Mouse (Mus musculus) embryo, embryonic 11 days (tissue): Measurements from ENCODE around the gene Rab25.

Experiments
- DNase-seq: peaks from one replicate; pipeline ENCODE4 v3.0.0-alpha.2; 2015

Gene Rab25

GRCm38 (mm10) chr3:88566536-88567061 is 18.5 kb upstream of the Rab25 start:
- DNase-seq = no peak

DNA sequence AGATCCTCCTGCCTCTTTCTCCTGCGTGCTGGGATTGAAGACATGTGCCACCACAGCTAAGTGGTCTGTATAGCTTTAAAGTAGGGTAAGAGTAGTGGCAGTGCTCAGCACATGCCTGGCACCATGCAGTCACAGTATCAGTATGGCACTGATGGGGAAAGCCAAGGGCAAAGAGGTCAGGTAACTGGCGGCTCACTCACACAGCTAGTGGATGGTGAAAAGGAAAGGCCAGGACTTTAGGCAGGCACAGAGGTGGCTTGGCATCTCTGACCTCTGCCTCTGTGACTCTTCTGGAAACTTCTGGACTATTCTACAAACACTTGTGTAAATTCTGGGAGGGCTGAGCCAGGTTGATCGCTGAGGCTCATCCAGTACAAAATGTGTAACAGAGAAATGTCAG is 18.0 kb upstream of the Rab25 start:
- no peak for DNase-seq

- DNase-seq = no peak
These were observed 15.9 kb upstream of the Rab25 start for GRCm38 (mm10) chr3:88563966-88564365.

DNA sequence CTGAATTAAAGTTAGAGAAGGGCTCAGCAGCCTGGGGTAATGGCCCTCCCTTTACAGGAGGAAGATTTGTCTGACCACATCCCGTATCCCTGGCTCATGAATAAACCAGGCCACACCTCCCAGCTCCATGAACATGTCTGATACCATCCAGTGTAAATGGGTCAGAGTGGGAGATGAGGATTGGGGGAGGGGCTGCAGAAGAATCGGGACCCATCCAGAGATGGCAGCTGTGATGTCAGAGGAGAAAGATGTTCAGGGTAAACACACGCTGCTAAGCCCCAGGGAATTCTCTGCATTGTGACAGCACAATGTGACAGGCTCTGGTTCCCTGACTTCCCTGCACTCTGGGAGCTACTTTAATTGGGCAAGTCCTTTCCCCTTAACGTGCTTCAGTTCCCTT is 15.3 kb upstream of the Rab25 start:
- no peak for DNase-seq

- DNase-seq = no peak
These were observed 13.9 kb upstream of the Rab25 start for GRCm38 (mm10) chr3:88561989-88562388.

DNA sequence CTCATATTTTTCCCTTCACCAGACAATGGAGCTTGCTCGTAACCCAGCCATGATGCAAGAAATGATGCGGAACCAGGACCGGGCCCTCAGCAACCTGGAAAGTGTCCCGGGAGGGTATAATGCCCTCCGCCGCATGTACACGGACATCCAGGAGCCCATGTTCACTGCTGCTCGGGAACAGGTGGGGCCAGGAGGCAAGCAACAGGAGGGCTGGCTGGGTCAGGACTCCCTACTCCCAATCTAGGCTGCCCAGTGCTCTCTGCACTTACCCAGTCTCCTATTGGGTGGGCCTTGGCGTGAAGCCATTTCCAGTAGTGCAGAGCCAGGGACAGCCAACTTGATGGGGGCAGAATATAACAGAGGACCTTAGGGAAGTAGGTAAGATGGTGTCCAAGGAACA is 11.5 kb upstream of the Rab25 start:
- no peak for DNase-seq

DNA sequence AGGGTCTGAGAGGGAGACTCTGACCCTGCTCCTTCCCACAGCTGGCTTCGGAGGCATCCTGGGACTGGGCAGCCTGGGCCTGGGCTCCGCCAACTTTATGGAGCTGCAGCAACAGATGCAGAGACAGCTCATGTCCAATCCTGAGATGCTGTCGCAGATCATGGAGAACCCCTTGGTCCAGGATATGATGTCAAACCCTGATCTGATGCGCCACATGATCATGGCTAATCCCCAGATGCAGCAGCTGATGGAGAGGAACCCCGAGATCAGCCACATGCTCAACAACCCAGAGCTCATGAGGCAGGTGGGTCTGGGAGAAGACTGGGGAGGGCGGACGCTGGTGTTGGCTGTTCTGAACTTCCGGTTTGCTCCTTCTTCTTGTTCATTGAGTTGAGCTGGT is 8.5 kb upstream of the Rab25 start:
- no peak for DNase-seq

- DNase-seq = no peak
These were observed 7.6 kb upstream of the Rab25 start for GRCm38 (mm10) chr3:88555731-88556130.

- DNase-seq = no peak
These were observed 7.0 kb upstream of the Rab25 start for GRCm38 (mm10) chr3:88555069-88555605.

DNA sequence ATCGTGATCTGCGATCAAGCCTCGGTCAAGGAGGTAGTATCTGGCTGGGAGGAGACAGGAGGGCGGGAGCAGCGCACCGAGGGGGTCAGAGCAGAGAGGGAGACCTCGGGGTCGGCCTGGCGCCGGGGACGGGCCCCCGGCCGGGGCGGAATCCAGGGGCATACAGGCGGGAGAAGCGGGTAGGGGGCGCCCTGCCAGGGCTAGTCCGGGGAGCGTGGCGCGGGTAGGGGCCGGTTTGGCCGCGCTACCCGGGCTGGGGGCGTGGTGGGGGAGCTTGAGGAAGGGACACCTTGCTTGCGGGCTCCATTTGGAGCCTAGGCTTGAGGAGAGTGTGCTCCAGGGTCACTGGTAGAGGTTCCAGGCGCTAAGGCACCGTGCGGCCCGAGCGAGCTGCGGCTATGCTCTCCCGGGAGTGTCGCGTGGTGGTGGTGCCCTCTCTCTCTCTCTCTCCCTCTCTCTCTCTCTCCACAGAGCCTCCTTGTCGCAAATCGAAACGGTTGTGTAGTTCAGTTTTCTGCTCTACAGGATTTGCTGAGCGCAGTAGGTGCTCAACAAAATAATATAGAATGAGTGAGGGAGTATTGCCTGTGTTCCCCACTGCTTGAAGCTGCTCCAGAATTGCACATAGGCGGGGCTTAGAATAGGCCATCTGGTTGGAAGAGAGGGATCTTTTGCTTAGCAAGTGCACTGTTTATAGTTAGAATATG is 5.9 kb upstream of the Rab25 start:
- DNase-seq = peak; percentile 67

- peak; percentile 94 for DNase-seq
These were observed 5.4 kb upstream of the Rab25 start, which contains the start of gene Ubqln4 for GRCm38 (mm10) chr3:88553525-88553879. TSS of gene Ubqln4 (plus strand) at chr3:88553758.

DNA sequence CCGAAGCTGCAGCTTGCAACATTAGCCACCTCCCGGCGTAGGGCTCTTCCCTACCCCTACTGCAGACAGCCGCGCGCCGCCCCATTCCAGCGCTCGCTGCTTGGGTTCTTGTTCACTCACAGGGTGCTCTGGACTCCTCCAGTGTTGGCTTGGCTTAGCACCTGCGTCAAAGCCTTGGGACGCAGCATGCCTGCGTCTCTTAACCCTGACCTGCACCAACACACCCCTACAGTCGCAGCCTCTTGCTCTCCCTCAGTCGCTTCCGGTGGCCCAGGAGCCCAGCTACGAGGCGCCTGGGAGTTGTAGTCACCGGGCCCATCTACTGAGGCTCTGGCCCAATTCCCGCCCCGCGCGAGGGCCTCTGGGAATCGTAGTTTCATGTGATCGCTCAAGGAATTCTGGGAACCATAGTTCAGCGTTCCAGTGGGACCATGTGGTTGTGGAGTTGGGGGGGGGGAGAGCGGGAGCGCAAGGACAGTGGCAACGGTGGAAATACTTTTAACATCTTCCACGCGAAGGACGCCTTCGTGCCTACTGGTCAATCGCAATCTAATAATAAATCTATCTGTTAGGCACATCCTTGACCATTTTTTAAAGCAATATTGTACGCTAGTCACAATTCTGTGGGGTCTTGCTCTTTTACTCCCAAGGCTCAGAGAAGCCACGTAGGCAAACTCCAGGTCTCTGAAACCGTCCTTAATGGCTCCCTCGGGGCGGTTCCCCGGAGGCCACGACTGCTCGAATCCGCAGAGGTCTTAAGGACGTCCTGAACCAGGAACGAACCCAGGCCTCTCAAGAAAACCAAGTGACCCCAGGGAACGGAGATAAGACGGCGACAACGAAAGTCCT is 4.8 kb upstream of the Rab25 start, which contains the start of gene Lamtor2:
Gene Lamtor2 (minus strand): TSS at position 399 of the 849 bp plus-strand sequence.
- peak; percentile 99 for DNase-seq

DNA sequence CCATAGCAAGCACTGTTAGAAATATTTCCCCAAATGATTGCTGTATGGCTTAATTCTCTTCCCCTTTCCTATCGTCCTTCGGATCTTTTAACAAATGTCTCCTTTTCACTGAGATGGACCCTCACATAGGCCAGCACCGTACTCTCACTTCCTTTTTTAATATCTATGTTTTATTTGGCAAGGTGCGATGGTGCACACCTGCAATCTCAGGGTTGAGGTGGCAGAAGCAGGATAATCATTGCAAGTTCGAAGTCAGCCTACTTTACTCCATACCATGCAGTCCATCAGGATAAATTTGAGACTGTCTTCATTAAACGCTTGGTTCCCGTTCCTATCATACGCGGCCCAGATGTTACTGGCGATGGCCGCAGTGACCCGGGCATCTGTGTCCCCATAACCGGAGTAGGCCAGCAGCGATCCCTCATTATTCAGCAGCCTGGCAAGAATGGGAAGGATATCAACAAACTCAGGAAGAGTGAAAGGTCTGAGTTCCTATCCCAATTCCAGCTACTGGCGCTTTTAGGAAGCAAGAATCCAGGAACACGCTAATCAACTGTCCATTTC is 4.1 kb upstream of the Rab25 start:
- no peak for DNase-seq

GRCm38 (mm10) chr3:88551586-88551985 is 3.5 kb upstream of the Rab25 start:
- DNase-seq = no peak

DNA sequence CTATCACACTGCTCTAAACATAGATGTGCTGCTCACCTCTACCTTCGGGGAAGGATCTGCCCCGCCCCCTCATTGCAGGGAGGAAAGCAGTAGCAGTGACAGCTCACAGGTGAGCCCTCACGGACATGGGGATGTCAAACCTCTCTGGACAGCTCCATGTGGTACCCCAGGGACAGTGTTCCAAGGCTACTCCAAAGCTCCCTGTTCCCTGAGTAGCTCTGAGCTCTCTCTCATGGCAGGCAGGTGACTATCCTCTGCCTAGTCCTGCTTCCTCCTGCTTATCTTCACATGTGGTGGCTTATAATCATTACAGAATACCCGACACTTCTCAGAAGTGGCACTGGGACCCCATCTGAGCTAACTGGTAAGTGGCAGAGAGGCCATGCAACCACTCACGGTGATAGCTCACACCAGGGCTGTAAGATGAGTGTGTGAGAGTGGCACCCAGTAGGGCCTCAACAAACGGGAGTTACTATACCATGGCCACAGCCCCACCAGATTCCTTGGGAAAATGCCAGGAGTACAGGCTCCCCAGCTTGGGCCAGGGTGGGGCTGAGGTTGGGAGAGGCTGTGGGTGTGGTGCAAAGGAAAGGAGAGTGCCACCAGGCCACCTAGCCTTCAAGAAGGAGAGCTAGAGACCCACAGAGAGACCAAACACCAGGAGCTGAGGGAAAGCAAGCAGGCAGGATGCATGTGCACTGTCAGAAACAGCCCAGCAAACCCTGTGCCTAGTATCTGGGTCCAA is 1.3 kb downstream of the Rab25 start:
- DNase-seq = no peak

DNA sequence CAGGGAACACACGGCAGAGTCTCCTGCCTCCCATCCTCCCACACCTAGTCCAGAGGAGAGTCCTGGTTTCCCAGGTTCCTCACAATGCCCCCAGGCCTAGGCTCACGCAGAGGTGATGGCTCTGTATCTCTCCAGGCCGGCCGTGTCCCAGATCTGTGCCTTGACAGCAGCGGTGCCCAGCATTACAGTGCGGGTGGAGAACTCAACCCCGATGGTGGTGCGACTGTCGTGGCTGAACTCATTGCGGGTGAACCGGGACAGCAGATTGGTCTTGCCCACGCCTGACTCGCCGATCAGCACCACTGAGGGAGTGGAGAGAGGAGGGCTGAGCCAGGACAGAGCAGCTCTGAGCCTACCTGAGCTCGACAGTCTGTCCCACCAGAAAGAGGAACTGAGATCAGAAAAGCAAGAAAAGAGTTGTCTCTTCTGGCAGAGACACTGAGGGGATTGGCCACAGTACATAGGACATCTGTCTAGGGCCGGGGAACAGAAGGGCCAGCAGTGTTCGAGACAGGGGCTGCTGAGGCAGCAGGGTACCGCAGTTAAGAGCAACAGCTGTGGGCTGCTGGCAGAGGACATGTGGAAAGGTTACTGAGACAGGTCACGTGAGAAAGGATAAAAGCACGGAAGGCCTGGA is 3.0 kb downstream of the Rab25 start:
- DNase-seq = no peak

DNA sequence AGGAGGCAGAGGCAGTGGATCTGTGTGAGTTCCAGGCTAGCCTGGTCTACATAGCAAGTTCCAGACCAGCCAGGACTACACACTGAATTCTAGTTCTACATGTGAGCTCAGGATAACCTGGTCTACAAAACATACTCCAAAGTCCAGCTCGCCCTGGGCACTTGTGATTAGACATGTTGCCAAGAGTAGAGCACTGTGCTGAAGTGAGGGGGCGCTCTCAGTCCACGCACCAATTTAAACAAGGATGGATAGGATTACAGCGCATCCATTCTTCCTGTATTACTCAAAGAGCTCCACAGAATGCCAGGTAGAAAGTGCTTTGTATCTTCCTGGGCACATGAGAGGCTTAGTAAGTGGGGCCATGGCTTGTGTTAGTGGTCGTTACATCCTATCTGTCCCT is 3.6 kb downstream of the Rab25 start:
- peak; percentile 47 for DNase-seq

- DNase-seq = no peak
These were observed 4.3 kb downstream of the Rab25 start for GRCm38 (mm10) chr3:88543651-88544410.

DNA sequence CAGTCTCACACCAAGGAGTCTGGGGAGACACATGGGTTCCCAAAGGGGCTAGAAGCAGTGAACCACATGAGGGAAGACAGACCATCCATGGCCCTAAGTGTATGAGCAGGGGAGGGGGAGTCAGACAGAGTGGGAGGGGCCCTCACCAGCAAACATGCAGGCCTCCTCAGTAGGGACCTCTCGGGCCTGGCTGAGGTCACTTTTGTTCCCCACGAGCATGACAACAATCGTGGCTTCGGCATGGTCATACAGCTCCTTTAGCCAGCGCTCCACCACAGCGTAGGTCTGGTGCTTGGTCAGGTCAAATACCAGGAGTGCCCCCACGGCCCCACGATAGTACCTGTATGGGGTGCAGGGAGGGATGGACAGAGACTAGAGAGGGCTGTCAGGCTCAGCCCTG is 4.9 kb downstream of the Rab25 start:
- DNase-seq = no peak

GRCm38 (mm10) chr3:88542486-88542885 is 5.6 kb downstream of the Rab25 start:
- DNase-seq = peak; percentile 14
